Mouse (Mus musculus) bone marrow, adult 2 months (tissue): ENCODE results near the gene Hsph1. TPM values are rescaled to one million over a fixed set of nuclear protein-coding genes. Genes with fewer than 3 reads are reported as not detected.

Experiments used
- H3K27ac ChIP-seq: fragments of 200-500 bp; 2 replicates; pipeline ENCODE4 v1.5.1; 2012; ENCODE audit warnings: low read depth, mild to moderate bottlenecking, control low read depth, inconsistent platforms, low read length; ENCODE audit not compliant: control insufficient read depth, poor library complexity, insufficient read depth
- H3K4me1 ChIP-seq: fragments of 200-500 bp; 2 replicates; pipeline ENCODE4 v1.6.1; 2011; ENCODE audit warnings: low read length; ENCODE audit not compliant: control insufficient read depth, insufficient read depth
- H3K4me3 ChIP-seq: fragments of 200-500 bp; replicated peaks from 2 replicates; pipeline ENCODE3; 2011; ENCODE audit warnings: mild to moderate bottlenecking, low read depth, low read length, control low read depth; ENCODE audit not compliant: control insufficient read depth
- CTCF ChIP-seq: fragments of 200-500 bp; IDR thresholded peaks from 2 replicates; pipeline ENCODE4 v1.5.1; 2011; ENCODE audit warnings: low read length, control low read depth; ENCODE audit not compliant: control insufficient read depth, insufficient read depth
- POLR2A ChIP-seq: fragments of 200-500 bp; IDR thresholded peaks from 2 replicates; pipeline ENCODE4 v1.6.1; 2011; ENCODE audit warnings: low read depth, mild to moderate bottlenecking, control low read depth, low read length, borderline replicate concordance; ENCODE audit not compliant: control insufficient read depth
- WGBS: fragments of 180-500 bp; shearing (Covaris S2); methylation state at CpG from one replicate; pipeline ENCODE4 v1.1.7; 2018; 5-methylcytosine and 5-hydroxymethylcytosine counted together
- polyA plus RNA-seq: library from polyadenylated mRNA; stranded (reverse); fragments of >200 nt; gene quantifications from 2 replicates; pipeline ENCODE4 v1.2.4, GENCODE M21; 2011; ENCODE audit warnings: low replicate concordance; ENCODE audit not compliant: missing spikeins, insufficient read depth, insufficient read length

The Hsph1 gene
- polyA plus RNA-seq, 1 experiment = 27.3 TPM

DNA sequence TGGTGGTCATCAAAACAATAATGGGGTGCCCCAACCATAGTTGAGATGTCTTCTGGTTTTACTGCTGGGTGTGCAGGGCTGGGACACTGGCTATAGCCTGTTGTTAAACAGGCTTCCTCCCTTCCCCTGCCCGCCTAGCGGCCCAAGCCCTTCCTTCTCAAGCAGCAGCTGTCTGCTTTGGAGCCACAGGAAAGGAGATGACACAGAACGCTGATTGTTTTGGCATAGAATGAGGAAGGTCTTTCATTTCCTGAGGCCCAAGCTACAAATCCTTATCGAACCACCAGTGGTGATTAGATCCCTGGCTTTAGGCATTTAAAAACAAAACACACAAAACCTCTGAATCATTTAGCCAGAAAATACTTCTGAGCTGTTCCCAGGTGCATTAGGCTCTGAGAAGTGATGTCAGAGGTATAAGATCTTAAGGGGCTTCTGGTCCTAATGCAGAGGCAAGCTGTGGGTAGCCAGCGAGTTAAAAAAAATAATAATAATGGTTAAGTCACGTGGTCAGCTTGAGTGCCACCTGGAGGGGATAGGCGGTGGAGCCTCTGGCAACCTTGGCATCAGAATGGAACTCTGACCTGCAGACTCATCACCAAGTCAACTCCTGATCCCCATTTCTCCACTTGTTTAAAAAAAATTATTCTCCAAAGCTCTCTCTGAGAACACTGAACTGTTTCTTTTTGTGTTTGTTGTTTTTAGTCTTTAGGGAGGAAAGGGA is 47.2 kb downstream of the Hsph1 start:
- Histone ChIP-seq H3K4me1 (no peaks in the 10 kb centered on the region; the same call in 1 of the 2 replicates), H3K4me3 (no peak overlapping the region), H3K27ac (no peak overlapping the region)
- TF ChIP-seq POLR2A (no peak), CTCF (no peak)
- WGBS = 20% methylated on average over 7 of the region's 7 CpGs

- TF ChIP-seq CTCF (no peak), POLR2A (no peak)
- 33% methylated on average over 11 of the region's 11 CpGs for WGBS
- H3K27ac ChIP-seq = no peak overlapping the region
- H3K4me3 ChIP-seq = no peak overlapping the region
- no peaks in the 10 kb centered on the region; the same call in 1 of the 2 replicates for H3K4me1 ChIP-seq
Measured at GRCm38 (mm10) chr5:149587327-149587895, 48.8 kb downstream of the Hsph1 start.

GRCm38 (mm10) chr5:149585910-149586309 is 50.3 kb downstream of the Hsph1 start:
- no peak overlapping the region for H3K4me3 ChIP-seq
- H3K27ac ChIP-seq = no peak overlapping the region
- no peak for TF ChIP-seq POLR2A
- no peak for TF ChIP-seq CTCF
- 77% methylated on average over 10 of the region's 10 CpGs for WGBS
- no peaks in the 10 kb centered on the region; the same call in 1 of the 2 replicates for H3K4me1 ChIP-seq

GRCm38 (mm10) chr5:149585231-149585630 is 50.9 kb downstream of the Hsph1 start:
- Histone ChIP-seq H3K4me1 (no peaks in the 10 kb centered on the region; the same call in 1 of the 2 replicates), H3K4me3 (no peak overlapping the region), H3K27ac (no peak overlapping the region)
- TF ChIP-seq POLR2A = no peak
- no peak for TF ChIP-seq CTCF
- 74% methylated on average over 1 of the region's 1 CpGs for WGBS

DNA sequence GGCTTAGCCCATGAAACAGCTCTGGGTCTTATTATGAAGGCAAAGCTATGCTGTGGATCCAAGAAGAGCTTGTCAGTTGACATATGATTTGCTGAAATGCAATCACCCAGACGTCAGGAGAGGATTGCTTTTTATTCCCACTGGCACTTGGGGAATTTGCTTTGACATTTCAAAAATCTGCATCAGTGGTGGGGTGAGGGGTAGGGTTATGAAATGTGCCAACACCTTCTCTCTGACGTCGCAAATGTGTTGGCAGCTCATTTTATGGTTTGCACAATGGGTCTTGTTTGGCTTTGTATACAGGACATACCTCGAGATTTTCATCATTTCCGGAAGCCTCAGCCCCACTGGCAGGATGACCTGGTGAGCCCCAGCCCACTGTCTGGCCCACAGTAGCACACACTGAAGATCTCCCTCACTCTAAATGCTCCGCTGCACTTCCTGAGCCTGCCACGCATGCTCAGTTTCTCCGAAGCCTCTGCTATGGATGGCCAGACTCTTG is 52.0 kb downstream of the Hsph1 start:
- Histone ChIP-seq H3K4me3 (no peak overlapping the region), H3K27ac (no peak overlapping the region), H3K4me1 (no peaks in the 10 kb centered on the region)
- 64% methylated on average over 8 of the region's 8 CpGs for WGBS
- TF ChIP-seq CTCF (no peak), POLR2A (no peak)

DNA sequence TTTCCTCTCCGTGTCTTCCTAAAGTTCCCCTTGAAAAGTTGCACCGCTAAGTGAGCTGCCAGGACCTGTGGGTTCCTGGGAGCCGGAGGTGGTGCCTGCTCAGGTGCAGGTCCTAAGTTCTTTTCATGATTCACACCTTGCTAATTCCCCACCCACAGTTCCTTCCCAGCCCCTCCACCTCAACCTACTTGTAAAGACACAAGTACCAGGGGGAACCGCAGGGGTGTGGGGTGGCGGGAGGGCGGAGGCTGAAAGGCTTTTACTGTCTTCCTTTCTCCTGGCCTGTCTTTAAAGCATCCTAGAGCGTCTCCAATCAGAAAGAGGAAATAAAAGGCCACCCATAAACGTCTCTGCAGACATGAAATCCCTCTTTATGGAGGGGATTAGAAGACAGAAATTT is 52.7 kb downstream of the Hsph1 start:
- no peaks in the 10 kb centered on the region for H3K4me1 ChIP-seq
- no peak overlapping the region for H3K27ac ChIP-seq
- 45% methylated on average over 8 of the region's 8 CpGs for WGBS
- H3K4me3 ChIP-seq = no peak overlapping the region
- TF ChIP-seq POLR2A = no peak
- no peak for TF ChIP-seq CTCF

DNA sequence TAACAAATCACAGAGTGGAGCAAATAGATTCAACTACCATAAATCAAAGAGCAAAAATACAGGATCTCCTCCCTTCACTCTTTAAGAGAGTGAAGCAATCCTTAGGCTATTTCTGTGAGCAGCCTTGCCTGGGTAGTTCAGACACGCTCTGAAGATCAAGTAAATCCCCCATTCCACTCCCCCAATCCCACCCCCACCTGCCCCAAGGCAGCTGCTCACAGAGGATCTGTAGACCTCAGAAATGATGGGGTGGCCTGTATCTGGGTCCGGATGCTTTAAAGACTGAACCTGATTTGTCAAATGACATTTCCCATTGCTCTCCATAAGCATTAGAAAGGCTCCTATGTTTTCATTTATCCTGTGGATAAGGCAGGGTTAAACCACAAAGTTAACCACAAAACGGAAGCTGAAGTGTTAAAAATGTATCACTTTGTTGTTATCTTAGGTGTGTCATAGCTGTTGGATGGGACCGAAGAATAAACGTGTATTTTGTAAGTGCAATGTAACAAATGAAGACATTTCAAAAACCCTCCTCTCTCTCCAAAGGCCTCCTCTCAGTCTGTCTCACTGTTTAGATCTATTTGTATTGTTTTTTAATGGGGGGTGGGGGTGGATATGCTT is 53.4 kb downstream of the Hsph1 start:
- TF ChIP-seq CTCF (no peak), POLR2A (no peak)
- Histone ChIP-seq H3K4me3 (no peak overlapping the region), H3K27ac (no peak overlapping the region), H3K4me1 (no peaks in the 10 kb centered on the region)
- 35% methylated on average over 5 of the region's 5 CpGs for WGBS

- Histone ChIP-seq H3K4me3 (no peak overlapping the region), H3K27ac (no peak overlapping the region), H3K4me1 (no peaks in the 10 kb centered on the region)
- 50% methylated on average over 10 of the region's 10 CpGs for WGBS
- no peak for TF ChIP-seq CTCF
Measured at GRCm38 (mm10) chr5:149577449-149577848, 58.7 kb downstream of the Hsph1 start.
